Mouse (Mus musculus): Measurements from ENCODE around the gene Msx2.

Msx2 gene

DNA sequence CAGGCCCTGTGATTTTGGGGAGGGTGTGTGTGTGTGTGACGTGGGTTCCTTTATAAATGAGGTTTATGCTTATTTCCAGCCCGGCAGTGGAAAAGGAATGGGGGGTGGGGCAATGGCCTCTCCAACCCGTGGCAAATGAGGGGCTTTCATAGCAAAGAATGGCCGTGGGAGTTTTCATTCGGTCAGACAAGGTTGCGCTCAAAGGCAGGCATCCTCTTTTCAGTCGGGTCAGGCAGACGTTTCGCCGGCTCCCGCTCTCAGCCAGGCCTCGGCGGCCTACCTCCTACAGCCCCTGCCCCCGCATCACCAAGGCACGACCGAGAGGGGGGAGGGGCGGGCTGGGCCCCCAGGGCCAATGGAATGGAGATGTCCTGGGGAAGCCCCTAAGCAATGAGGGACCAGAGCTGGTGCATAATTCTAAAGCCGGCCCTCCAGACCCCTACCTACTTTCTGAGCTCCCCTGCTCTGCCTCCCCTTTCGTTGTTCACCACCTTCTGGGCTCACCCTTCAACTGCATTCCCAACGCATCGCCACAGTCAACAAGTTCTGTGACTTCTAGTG, 8.4 kb downstream of the Msx2 start:
- no peak for DNase-seq

DNA sequence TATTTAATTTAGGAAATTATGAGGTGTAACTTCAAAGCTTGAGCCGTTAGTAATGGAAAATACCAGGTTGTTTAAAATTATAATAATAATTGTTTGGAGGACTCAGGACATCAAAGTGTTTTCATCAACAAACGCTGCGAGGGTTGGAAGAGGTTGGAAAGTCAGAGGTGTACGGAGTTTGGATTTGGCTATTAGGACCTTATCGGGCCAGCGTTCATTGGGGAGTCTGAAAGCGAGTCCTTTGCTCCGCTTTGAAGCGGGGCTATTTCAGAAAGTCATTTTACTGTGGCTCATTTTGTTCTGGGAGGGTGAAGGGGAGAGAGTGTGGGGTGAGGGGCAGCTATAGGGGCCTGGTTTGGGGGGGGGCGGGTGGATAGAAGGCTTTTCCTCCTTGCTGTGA, 8.9 kb downstream of the Msx2 start:
- DNase-seq = no peak

DNA sequence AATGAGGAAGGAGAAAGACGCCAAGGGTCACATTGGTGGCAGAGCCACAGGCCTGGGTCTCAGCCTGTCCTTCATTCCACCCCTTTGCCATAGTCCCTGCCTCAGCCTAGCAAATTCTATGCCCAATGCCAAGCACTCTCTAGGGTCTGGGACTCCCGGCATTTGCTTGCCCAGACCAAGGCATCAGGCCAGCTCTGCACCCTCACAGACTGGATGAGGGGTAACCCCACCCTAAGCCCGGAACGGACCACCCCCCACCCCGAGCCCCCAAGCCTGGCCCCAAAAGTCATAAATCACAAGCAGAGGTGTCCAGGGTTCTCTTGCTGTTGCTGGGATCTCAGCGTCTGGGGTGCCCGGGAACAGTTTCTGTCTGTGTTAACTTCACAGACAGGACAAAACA, 9.8 kb downstream of the Msx2 start:
- no peak for DNase-seq

DNA sequence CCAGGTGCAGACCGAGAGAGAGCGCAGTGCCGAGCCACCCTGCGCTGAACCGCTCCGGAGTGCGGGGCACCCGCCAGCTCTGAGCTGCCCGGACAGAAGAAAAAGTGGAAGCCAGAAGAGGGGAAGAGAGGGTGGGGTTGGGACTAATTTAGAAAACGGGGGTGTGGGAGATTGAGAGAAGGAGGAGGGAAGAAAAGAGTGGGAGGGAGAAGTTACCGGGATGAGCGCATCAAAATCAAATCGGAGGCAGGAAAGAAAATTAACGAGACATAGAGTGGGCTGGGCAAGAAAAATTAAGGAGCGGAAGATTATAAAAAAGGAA, 10.3 kb downstream of the Msx2 start:
- DNase-seq = no peak

DNA sequence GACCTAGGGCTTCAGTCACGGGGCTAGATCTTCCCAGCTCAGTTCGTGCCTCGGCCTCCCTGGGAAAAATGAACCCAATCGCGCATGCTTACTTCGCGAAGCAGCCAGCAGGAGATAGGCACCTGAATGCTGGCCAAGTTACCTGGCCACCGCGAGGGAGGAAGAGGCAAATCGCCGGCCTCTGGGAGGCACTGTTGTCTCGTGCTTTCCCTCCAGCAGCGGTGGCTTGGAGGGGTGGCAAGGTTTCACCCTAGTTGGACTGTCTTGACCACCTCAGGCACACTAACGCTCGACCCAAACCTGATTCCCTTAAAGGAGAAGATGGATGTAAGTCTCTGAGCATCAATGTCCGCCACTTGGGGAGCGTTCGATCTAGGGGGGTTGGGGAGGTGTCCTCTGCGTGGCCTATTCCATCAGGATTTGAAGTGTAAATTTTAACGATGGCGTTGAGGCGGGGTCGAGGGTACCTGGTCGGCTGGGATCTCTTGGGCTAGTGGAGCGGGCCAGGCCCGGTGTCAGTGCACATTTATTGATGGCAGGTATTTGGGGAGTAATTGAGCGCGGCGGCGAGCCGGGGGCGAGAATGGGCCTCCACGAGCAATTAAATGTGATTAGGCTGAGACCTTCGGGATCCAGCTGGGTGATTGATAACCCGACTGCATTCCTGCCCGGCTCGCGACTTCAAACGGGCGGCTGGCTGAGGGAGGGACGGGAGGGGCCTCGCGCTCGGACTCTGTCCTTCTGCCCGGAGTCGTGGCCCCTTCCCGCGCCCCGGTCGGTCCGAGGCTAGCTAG, 10.8 kb downstream of the Msx2 start:
- no peak for DNase-seq

DNA sequence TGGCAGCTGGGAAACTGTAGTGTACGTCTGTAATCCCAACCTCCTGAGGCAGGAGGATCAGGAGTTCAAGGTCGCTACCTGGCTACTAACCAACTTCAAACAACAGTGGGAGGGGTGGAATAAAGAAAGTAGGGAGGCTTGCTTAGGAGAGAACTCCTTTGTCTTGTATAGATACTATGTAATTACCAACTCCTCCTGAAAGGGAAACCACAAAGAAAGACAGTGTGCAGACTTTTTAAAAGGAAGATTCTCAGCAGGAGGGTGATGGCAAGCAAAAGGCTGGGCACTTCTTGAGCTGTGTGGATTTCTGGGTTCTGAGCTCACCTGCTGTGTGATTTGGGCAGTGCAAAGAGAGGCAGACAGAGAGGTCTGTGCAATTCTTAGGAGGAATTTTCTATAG, 11.5 kb downstream of the Msx2 start:
- DNase-seq = no peak

DNA sequence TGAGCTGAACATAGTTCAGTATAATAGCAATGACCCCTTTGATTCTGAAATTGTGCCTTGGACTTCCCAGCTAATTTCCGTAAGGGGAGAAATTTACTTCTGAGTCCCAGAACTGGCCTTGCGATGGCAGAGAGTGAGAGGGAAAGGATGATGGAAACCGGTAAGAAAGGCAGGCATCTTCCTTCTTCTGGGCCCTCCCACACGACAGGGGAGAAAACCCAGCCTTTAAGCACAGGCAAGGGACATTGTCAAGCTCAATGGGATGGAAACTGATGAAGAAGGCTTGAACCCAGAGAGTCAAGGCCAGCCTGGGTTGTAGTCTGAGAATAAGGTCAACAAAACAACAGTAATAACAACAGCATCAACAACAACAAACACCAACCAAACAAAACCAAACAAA, 14.1 kb downstream of the Msx2 start:
- DNase-seq = no peak

DNA sequence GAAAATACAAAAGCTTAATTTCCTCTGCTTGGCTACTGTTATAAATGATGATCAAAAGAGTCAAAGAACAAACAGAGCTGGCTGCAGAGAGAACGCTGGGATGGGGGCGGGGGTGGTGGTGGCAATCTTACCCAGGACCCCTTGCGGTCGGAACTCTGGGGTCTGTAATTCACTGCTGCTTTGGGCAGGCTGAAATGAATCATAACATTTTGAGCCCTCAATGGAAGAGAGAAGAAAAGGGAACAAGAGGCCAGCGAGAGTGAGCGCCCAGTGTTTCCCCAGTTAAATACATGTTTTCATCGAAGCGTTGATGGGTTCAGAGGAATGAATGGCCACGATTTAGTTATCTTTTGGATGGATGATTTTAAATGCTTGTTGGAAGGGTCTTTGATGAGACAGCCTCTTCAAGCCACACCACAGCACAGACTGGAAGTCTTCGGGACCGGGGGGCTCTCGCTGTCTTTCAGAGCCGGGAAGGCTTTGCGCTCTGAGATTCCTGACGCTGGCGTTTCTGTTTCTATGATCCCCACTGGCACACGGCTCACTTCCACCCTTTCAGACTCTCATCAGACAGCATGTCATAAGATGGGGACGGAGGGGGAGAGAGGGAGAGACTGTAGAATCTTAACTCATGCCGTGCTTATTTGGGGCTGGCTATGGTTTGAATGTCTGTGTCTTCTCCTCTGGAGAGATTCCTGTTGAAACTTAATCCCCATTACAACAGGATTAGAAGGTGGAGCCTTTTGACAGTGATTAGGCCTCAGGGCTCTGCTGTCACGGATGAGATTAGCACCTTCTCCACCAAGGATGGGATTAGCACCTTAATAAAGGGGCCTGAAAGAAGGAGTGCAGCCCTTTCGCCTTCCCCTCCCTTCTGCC, 17.8 kb downstream of the Msx2 start:
- DNase-seq = peak; percentile 12

DNA sequence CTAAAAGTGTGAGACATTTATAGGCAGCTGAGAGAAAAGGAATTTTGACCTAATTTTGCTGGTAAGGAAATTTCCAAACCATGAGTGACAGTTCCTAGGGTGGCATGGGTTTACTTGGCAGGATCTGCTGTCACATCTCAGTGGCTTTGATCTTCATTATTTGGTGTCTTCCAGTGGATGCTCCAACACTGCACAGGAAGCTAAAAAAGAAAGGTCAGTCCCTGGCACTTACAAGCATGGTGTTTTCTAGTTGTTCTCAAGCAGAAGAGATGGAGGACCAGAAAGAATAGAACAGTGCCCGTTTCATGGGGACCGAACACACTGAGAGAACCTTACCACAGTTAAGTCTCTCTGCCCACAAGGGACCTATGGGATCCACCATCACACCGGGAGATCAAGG, 18.9 kb downstream of the Msx2 start:
- DNase-seq = no peak

DNA sequence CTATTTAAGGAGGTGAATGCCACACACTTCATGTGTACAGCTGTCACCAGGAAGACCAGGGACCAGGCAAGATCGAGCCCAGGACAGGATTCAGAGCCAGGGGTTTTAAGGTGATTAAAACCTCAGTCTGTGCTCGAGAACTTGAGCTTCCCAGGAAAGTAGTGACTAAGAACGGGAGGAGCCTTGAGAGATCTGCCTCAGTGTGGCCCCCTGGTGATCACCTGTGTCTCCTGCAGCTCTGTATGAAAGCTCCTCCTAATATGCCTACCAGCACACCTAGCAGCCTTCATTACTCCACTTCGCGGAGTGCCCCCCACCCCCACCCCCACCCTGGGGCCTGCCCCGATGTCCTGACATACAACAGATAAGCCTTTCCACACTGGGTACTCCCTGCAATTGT, 25.3 kb downstream of the Msx2 start:
- DNase-seq = no peak

DNA sequence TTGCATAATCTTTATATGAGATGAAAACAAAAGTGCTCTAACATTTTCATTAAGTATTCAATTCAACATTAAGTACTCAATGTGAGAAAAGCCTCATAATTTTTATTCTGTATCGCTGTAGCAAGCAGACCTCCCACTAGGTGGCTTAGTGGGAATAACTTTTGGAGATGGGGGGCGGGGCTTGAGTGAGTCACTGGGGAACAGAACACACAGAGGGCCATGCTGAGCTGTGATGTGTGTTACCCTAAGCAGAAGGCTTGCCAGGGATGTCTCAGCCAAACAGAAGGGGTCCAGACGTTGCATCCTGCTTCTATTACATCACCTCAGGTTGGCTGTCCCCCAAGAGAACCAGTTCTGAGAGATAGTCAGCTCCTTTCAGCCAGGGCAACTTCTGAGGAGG, 29.3 kb downstream of the Msx2 start:
- peak; percentile 8 for DNase-seq

DNA sequence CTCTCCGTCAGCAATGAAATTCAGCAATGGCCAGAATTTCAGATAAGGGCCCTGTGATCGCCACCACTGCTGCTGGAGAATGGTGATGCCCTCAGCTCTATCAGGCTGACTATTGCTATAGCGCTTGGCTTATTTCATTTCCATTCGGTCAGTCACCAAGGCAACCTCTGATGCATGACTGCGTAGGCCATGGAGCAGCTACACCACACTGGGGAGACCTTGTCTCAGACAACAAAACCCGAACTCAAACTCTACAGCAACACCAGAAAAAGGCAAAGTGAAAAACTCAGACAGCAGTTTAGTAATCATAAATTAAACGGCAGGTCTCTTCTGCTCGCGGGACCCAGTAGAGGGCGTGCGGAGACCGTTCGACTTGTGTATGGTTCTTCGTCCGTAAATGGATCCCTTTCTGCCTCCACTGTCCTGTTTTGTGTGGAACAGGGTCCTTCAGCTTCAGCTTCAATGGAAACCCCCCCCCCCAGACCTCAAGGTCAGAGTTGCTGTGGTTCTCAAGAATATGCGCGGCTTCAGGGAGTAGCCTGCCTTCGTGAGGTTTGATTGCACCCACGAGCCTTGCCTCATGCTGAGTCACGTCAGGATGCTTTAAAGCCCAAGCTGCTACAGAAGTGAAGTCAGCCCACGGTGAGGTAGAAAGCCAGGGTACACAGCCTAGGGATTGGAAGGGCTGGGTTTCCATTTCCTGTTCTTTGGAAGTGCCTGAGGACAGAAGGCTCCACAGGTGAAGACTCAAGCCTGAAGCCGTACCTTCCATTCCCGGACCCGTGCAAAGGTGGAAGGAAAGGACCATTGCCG, 30.5 kb downstream of the Msx2 start:
- DNase-seq = no peak

DNA sequence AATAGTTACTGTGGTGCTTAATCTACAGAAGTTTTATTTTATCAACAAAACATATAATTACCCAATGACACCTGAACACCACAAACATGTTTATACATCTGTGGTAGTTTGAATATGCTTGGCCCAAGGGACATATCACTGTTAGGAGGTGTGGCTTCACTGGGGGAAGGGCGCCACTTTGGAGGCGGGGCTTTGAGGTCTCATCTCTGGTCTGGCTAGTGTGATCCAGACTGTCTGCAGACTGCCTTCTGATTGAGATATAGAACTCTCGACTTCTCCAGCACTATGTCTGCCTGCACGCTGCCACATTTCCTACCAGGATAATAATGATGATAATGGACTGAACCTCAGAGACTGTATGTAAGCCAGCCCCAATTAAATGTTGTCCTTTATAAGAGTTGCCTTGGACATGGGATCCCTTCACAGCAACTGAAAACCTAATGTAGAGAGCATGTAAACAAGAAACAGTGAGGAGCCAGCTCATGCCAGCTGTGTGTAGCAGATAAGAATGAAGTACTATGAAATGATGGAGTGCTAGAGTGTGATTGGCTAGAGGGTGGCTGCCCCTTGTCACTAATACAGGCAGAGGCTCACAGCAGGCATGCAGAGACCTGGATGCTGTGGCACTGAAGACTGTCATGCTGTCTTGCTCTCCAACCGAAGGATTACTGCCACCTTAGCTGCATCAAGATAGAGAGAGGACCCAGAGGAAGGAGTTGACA, 31.4 kb downstream of the Msx2 start:
- DNase-seq = no peak

DNA sequence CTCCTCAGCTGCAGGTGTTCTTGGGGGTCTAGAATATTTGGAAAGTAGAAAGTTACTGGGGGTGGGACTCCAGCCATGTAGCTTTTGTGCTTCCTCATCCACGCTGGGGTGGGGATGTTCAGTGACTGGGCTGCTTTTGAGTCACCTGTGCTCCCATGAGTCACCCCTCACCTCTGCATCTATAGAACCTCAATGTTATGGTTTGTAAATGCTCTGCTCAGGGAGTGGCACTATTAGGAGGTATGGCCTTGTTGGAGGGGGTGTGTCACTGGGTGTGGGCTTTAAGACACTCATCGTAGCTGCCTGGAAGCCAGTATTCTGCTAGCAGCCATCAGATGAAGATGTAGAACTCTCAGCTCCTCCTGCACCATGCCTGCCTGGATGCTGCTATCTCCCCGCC, 32.9 kb downstream of the Msx2 start:
- no peak for DNase-seq

DNA sequence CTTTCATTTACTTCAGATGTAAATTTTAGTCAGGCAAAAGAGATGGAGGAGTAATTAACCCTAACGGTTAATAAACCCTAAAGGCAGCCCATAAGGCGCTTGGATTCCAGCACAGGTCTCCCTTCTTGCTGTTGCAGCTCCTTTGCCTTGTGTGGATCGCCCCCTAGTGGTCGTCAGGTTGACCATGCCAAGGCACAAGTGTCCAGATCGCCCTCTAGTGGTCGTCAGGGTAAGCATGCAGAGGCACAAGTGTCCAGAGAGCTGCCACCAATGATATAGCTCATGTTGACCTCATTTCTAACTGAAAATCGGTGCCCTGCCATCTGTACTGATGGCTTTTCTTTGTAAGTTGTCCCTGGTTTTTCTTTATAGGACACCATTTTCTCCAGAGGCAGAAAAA, 46.4 kb downstream of the Msx2 start:
- DNase-seq = peak; percentile 61

DNA sequence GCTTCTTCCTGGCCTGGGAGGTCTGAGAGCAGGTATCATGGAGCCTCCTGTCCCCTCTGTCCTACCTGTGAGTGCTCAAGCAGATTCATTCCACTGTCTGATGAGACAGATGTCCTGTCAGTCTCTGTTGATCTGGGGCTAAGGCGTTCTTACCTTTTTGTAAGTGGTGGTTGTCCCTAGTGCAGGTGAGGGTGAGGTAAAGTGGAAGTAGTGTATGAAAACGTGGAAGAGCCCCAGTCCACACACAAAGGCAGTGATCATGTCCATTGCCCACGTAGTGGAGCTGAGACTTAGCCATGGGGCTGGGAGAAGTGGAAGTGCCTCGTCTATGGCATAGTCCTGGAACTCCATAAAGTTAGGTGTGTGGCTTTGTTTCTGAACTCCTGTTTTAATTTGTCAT, 51.7 kb downstream of the Msx2 start:
- no peak for DNase-seq

DNA sequence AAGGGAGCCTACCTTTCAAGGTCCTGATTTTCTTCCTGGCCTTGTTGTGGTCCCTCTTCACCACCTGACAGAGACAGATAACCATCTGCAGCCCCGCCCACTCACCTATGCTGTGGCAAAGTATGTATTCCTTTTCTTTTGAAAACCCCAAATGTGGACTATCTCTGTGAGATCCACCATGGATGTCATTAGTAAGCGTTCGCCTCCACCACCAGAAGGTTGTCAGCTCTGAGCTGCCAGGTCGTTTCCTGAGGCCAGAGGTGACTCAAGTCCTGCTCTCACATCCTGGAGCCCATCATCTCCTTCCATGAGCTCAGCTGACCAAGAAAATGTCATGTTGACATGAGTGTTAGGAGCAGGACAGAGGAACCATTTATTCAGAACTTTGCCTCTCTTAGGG, 52.1 kb downstream of the Msx2 start:
- DNase-seq = no peak

DNA sequence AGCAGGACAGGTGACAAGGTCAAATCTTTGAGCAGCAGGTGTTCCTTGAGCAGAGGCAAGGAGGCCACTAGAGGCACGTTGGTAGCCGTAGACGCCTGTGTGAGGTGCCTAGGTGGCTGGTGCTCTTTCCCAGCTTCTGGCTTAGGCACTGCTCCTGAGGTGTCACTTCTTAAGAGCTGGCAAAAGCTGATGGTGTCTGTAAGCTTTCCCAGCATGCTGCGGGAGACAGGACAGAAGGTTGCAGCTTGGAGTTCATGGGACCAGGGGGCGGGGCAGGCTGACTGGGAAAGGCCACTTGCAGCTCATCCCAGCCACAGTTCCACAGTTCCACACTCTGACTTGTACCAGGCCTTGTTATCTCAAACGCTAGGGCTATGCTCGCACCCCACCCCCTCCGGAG, 53.2 kb downstream of the Msx2 start:
- DNase-seq = no peak

DNA sequence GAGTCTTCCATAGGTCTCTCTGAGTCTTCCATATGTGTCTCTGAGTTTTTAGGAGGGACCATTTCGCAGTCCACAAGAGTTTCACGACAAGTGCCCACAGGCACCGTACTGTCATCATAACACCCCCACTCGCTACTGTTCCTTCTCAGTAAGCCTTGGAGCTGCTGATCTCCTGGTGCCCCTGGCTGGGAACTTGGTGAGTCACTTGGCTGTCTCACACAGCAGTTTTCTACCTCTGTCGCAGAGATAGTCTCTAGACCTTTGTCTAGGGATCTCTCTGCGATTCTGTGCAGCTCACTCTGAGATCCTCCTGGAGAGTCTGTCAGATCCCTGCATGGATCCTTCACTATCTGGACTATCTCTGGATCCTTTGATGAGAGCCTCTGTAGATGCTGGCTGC, 55.2 kb downstream of the Msx2 start:
- no peak for DNase-seq

All from cerebellum, adult 11-12 months (tissue).